Mouse (Mus musculus) intestine, embryonic 16.5 days (tissue): Measurements from ENCODE around the gene 1810049J17Rik. TPM values are rescaled to one million over a fixed set of nuclear protein-coding genes. Genes with fewer than 3 reads are reported as not detected.

Experiments
- ATAC-seq: fragments of 200-750 bp; cut with Nextera tagmentation; 2 replicates; pipeline ENCODE4 v1.8.0; 2017; ENCODE audit warnings: moderate TSS enrichment, moderate library complexity
- H3K27ac ChIP-seq: fragments of 300-500 bp; sonication (generic); 2 replicates; pipeline ENCODE4 v1.5.1; 2014; ENCODE audit warnings: mild to moderate bottlenecking, low read length
- H3K27me3 ChIP-seq: fragments of 300-500 bp; sonication (generic); replicated peaks from 2 replicates; pipeline ENCODE4 v1.6.1; 2014; ENCODE audit warnings: low read length, control low read depth, mixed read lengths; ENCODE audit not compliant: control insufficient read depth, insufficient read depth
- H3K36me3 ChIP-seq: fragments of 300-500 bp; sonication (generic); 2 replicates; pipeline ENCODE4 v1.6.1; 2014; ENCODE audit warnings: low read length, control low read depth; ENCODE audit not compliant: control insufficient read depth, insufficient read depth
- H3K4me1 ChIP-seq: fragments of 300-500 bp; sonication (generic); 2 replicates; pipeline ENCODE4 v1.6.1; 2014; ENCODE audit warnings: low read length, control low read depth, mixed read lengths; ENCODE audit not compliant: control insufficient read depth, insufficient read depth
- H3K4me2 ChIP-seq: fragments of 300-500 bp; sonication (generic); 2 replicates; pipeline ENCODE4 v1.6.1; 2014; ENCODE audit warnings: low read depth, low read length, control low read depth
- H3K4me3 ChIP-seq: fragments of 300-500 bp; sonication (generic); 2 replicates; pipeline ENCODE4 v1.5.1; 2014; ENCODE audit warnings: mild to moderate bottlenecking, low read length
- H3K9ac ChIP-seq: fragments of 300-500 bp; sonication (generic); 2 replicates; pipeline ENCODE4 v1.6.1; 2014; ENCODE audit warnings: low read depth, low read length
- H3K9me3 ChIP-seq: fragments of 300-500 bp; sonication (generic); 2 replicates; pipeline ENCODE4 v1.6.1; 2016; ENCODE audit warnings: low read length, control low read depth; ENCODE audit not compliant: control insufficient read depth
- WGBS: fragments of 180-500 bp; shearing (Covaris S2); extraction: QIAGEN DNeasy Blood & Tissue Kit; methylation state at CpG from one replicate; pipeline ENCODE4 v1.1.7; 2014; 5-methylcytosine and 5-hydroxymethylcytosine counted together
- polyA plus RNA-seq: library from polyadenylated mRNA; unstranded; fragments of >200 nt; fragmentation: Nextera tagmentation; extraction: Ambion mirVana; gene quantifications from 2 replicates; pipeline ENCODE4 v1.2.1, GENCODE M21; 2015

The 1810049J17Rik gene
- polyA plus RNA-seq, 1 experiment from 2014 or later: 2.1 TPM

DNA sequence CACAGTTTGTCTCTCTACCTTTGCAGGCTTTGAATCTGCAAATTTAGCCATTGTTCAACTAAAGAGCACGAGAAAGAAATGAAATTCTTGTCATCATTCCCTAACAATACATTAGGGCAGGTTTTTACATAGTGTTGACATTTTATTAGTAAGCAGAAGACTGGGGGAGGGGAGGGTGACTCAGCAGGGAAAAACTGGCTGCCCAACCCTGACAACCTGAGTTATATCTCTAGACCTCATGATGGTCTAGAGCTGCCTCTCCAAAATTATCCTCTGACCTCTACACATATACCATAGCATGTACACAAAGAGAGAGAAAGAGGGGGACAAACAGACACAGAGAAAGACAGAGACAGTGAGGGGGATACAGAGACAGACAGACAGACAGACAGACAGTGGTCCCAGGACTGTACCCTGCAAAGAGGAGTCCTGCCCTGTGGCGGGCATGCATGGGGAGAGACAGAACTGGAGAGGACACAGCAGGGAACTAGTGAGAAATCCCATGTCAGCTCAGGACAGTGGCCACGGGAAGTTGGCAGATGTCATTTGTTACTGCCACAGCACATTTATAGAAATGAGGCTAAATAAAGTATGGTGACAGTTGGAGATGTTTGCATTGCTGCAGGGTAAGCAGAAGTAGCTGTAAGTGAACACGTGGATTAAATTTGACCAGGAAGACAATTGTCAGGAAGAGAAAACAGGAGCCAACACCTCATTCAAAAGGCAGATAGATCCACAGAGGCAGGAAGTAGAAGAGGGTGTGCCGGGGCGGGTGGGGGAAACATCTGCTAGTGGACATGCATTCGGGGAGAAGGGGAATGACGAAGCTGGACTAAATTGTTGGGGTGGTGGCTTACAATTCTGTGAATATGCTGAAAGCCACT is 15.3 kb downstream of the 1810049J17Rik start:
- WGBS: 48% methylated on average over 8 of the region's 8 CpGs
- H3K4me2 ChIP-seq: no peak overlapping the region
- no peaks in the 10 kb centered on the region for H3K36me3 ChIP-seq

DNA sequence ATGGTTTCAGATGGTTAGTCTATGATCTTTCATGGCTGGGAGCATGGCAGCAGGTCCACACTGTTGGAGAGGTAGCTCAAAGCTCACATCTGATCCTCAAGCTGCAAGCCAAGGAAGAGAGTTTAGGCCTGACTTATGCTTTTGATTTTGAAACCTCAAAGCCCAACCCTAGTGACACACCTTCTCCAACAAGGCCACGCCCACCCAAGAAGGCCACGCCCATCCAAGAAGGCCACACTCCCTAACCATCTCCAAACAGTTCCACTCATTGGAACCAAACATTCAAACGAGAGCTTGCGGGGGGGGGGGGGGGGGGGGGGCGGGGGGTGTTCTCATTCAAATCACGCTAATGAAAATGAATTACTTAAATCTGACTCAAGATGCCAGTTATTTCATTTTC is 19.9 kb downstream of the 1810049J17Rik start:
- 74% methylated on average over 4 of the region's 6 CpGs for WGBS
- Histone ChIP-seq H3K4me2 (no peak overlapping the region), H3K4me1 (no peaks in the 10 kb centered on the region), H3K9me3 (no peaks in the 10 kb centered on the region), H3K4me3 (no peak overlapping the region), H3K27me3 (no peaks in the 10 kb centered on the region), H3K9ac (no peak overlapping the region), H3K27ac (no peak overlapping the region), H3K36me3 (no peaks in the 10 kb centered on the region)
- no peak for ATAC-seq

More for the DNA sequence above, 15.3 kb downstream of the 1810049J17Rik start:
- H3K4me1 ChIP-seq: no peaks in the 10 kb centered on the region
- no peak overlapping the region for H3K9ac ChIP-seq
- no peak; the same call in 1 of the 2 replicates for ATAC-seq
- H3K9me3 ChIP-seq: no peaks in the 10 kb centered on the region
- H3K4me3 ChIP-seq: no peak overlapping the region
- no peak overlapping the region for H3K27ac ChIP-seq
- H3K27me3 ChIP-seq: no peaks in the 10 kb centered on the region

DNA sequence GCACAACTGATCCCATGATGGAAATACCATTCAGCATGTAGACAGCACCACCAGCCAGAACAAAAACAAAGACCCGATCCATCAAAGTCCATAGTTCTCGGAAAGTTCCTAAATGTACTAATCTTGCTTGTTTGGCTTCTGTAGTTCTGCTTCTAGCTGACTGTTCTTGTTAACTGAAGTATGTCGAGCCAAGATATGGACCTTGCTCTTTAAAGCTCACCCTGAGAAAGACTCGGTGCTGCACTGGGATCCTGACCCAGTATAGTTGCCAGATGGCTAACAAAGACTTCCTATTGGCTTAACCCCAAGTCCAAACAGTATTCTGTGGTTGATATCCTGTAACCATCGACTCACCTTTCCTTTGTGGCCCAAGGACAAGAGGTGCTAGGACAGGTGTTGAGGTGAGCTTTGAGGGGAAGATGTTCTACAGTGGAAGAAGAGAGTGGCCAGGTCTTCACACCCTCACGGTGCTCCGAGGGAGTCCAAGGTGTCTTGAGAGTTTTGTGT is 23.4 kb downstream of the 1810049J17Rik start:
- no peak for ATAC-seq
- Histone ChIP-seq H3K27me3 (no peaks in the 10 kb centered on the region), H3K4me2 (no peak overlapping the region), H3K9me3 (no peaks in the 10 kb centered on the region), H3K27ac (no peak overlapping the region), H3K36me3 (no peaks in the 10 kb centered on the region), H3K4me1 (no peaks in the 10 kb centered on the region), H3K9ac (no peak overlapping the region), H3K4me3 (no peak overlapping the region)
- 82% methylated on average over 7 of the region's 7 CpGs for WGBS

DNA sequence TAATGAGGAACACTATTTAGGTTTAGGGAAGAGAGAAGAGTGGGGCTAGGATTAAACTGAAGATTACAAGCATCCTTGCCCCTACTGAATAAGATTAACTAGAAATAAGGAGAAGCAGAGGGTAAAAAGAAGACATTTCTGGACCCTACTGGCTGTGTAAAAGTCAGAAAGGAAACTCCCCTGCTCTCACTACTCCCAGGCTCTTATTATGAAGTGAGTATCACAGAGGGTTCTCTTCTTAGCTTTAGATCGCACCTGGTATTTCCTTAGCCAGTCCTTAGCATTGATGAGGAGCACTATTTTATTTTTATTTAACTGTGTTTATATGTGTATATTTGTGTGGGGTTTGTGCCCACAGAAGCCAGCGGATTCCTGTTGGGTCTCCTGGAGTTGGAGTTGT is 25.5 kb downstream of the 1810049J17Rik start:
- WGBS: 71% methylated on average over 2 of the region's 2 CpGs
- H3K27me3 ChIP-seq: no peaks in the 10 kb centered on the region
- no peak for ATAC-seq
- H3K9ac ChIP-seq: no peak overlapping the region
- H3K4me3 ChIP-seq: no peak overlapping the region
- no peak overlapping the region for H3K4me2 ChIP-seq
- no peak overlapping the region for H3K27ac ChIP-seq
- H3K9me3 ChIP-seq: no peaks in the 10 kb centered on the region
- no peaks in the 10 kb centered on the region for H3K4me1 ChIP-seq
- H3K36me3 ChIP-seq: no peaks in the 10 kb centered on the region

DNA sequence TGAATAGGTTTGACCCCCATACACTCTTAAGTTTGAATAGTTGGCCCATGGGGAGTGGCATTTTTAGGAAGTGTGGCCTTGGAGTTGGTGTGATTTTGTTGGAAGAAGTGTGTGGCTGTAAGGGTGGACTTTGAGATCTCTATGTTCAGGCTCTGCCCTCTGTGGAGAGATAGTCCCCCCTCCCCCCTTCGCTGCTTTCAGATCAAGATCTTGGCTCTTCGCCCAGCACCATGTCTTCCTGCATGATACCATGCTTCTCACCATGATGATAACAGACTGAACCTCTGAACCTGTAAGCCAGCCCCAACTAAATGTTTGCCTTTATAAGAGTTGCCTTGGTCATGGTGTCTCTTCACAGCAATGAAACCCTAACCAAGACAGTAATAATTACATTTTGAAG is 29.9 kb downstream of the 1810049J17Rik start:
- H3K4me3 ChIP-seq: no peak overlapping the region
- ATAC-seq: no peak
- 86% methylated on average over 2 of the region's 2 CpGs for WGBS
- H3K4me1 ChIP-seq: no peaks in the 10 kb centered on the region
- no peak overlapping the region for H3K9ac ChIP-seq
- H3K36me3 ChIP-seq: no peaks in the 10 kb centered on the region
- H3K27ac ChIP-seq: no peak overlapping the region
- H3K9me3 ChIP-seq: no peaks in the 10 kb centered on the region
- H3K27me3 ChIP-seq: no peaks in the 10 kb centered on the region
- no peak overlapping the region for H3K4me2 ChIP-seq

DNA sequence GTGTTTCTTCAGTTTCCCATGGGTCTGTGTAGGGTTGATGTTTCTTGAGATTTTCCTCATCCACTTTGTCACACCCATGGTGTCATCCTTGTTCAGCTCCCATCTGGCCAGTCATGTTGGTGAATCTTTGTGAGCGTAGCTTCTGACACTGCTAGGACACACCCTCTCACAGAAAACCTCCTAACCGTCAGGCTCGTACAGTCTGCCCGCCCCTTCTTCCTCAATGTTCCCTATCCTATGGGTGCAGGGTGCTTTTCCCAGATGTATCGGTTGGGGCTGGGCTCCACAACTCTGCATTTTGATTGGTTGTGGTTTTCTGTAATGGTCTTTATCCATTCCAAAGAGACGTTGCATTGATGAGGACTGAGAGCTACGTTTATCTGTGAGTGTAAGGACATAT is 31.4 kb downstream of the 1810049J17Rik start:
- no peak overlapping the region for H3K4me2 ChIP-seq
- 86% methylated on average over 7 of the region's 7 CpGs for WGBS
- no peak overlapping the region for H3K4me3 ChIP-seq
- no peaks in the 10 kb centered on the region for H3K9me3 ChIP-seq
- no peaks in the 10 kb centered on the region for H3K4me1 ChIP-seq
- no peak overlapping the region for H3K27ac ChIP-seq
- H3K36me3 ChIP-seq: no peaks in the 10 kb centered on the region
- no peaks in the 10 kb centered on the region for H3K27me3 ChIP-seq
- no peak overlapping the region for H3K9ac ChIP-seq
- no peak for ATAC-seq

DNA sequence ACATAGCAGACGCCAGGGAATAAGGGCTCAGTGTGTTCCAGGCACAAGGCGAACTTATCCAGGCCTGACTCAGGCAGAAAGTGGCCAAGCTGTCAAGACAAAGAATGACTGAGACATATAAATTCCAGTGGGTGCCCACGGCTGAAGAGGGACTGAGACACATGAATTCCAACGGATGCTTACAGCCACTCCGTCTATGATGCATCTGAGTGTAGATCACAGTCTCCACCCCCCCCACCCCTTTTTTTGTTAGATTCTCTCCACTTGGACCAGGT is 36.2 kb downstream of the 1810049J17Rik start:
- Histone ChIP-seq H3K9me3 (no peaks in the 10 kb centered on the region), H3K9ac (no peak overlapping the region), H3K27me3 (no peaks in the 10 kb centered on the region), H3K36me3 (no peaks in the 10 kb centered on the region), H3K4me1 (no peaks in the 10 kb centered on the region), H3K27ac (no peak overlapping the region), H3K4me2 (no peak overlapping the region), H3K4me3 (no peak overlapping the region)
- 62% methylated on average over 5 of the region's 5 CpGs for WGBS
- ATAC-seq: no peak

DNA sequence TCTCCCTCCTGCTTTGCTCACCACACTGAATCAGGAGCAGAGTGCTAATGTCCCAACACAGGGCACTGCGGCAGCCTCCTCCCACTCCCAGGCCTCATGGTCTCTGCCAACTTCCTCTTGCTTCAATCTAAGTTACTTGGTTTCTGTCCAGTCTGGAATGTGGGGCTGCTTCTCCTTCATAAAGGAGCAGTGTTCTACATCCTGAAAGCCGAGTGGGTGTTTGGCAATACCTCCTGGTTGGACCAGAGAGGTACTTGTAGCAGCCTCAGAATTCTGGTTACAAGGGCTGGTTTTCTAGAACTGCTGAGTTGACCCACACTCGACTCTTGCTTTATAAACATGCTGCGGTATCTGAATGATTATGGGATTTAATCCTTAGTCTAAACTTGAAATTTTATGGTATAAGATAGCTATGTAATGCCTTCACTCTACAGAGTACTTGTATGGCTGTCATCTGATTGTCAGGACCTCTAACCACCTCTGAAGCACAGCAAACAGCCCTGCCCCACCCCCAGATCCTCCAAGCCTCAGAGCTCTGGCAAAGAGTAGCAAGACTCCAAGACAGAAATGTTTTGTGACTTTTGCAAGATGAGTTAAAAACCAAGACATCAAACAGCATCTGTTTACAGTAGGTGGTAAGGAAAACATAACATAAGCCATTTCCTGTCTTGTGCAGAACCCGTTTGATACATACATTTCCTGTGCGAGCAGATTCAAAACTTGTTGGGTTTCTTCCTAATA is 36.7 kb downstream of the 1810049J17Rik start:
- no peaks in the 10 kb centered on the region for H3K4me1 ChIP-seq
- H3K4me3 ChIP-seq: no peak overlapping the region
- H3K4me2 ChIP-seq: no peak overlapping the region
- H3K27me3 ChIP-seq: no peaks in the 10 kb centered on the region
- no peak overlapping the region for H3K27ac ChIP-seq
- H3K9me3 ChIP-seq: no peaks in the 10 kb centered on the region
- H3K9ac ChIP-seq: no peak overlapping the region
- ATAC-seq: no peak
- WGBS: 52% methylated on average over 6 of the region's 6 CpGs
- no peaks in the 10 kb centered on the region for H3K36me3 ChIP-seq

DNA sequence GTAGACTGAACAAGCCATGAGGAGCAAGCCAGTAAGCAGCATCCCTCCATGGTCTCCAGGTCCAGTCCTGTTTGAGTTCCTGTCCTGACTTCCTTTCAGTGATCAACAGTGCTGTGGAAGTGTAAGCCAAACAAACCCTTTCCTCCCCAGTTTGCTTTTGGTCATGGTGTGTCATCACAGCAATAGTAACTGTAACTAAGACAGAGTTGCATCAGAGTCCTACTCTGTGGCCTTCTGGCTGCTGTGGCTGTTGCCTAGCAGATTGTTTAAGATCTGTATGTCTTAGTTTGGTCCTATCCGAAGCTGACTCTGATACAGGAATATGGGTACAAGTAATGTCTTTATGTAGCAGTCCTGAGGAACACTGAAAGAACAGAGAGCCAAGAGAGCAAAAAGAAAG is 41.9 kb downstream of the 1810049J17Rik start:
- no peak for ATAC-seq
- WGBS: 92% methylated on average over 1 of the region's 1 CpGs

More for the DNA sequence above, 41.9 kb downstream of the 1810049J17Rik start:
- Histone ChIP-seq H3K9me3 (no peaks in the 10 kb centered on the region), H3K9ac (no peak overlapping the region), H3K4me3 (no peak overlapping the region), H3K36me3 (no peaks in the 10 kb centered on the region), H3K4me2 (no peak overlapping the region), H3K4me1 (no peaks in the 10 kb centered on the region), H3K27ac (no peak overlapping the region), H3K27me3 (no peaks in the 10 kb centered on the region)
